Mouse (Mus musculus) gastrocnemius, postnatal 14 days (tissue): ENCODE measurements around the gene Kiss1. TPM values are rescaled to one million over a fixed set of nuclear protein-coding genes. Genes with fewer than 3 reads are reported as not detected.

Experiments
- total RNA-seq, 2 experiments: library from RNA; stranded (reverse); gene quantifications; 2 replicates each; pipeline ENCODE4 v1.2.3; 2021

Kiss1 gene
- total RNA-seq, 2 experiments from 2014 or later: not detected

Other genes with a start within 250 kb of the Kiss1 start
- gene Ppp1r15b, start 190.7 kb upstream of the Kiss1 start, total RNA-seq: 10 to 100 TPM; 22.1 to 24.6 TPM
- 10 to 100 TPM; 14.5 to 15.5 TPM for gene Plekha6, start 157.7 kb upstream of the Kiss1 start, total RNA-seq
- gene Golt1a, start 12.1 kb upstream of the Kiss1 start, total RNA-seq: not detected
- not detected for gene Ren1, start 28.6 kb downstream of the Kiss1 start, total RNA-seq
- under 1 TPM; 0.13 to 0.23 TPM for gene Etnk2, start 41.7 kb downstream of the Kiss1 start, total RNA-seq
- 10 to 100 TPM in 1 of 2 experiments, 1 to 10 TPM in 1; 9.7 to 10.9 TPM for gene Sox13, start 102.5 kb downstream of the Kiss1 start, total RNA-seq